Mouse (Mus musculus) embryonic facial prominence, embryonic 10.5 days (tissue): ENCODE results near the gene C9. TPM values are rescaled to one million over a fixed set of nuclear protein-coding genes. Genes with fewer than 3 reads are reported as not detected.

Source experiments
- polyA plus RNA-seq: library from polyadenylated mRNA; unstranded; fragments of >200 nt; fragmentation: Nextera tagmentation; extraction: Ambion mirVana; gene quantifications from 2 replicates; pipeline ENCODE4 v1.2.1, GENCODE M21; 2016

The C9 gene
- polyA plus RNA-seq, 1 experiment from 2014 or later = not detected

Other genes starting within 250 kb of the C9 start
- gene Dab2, start 145.5 kb upstream of the C9 start, polyA plus RNA-seq = 40.2 and 47.5 TPM in 2 replicates
- 2.3 and 3.3 TPM in 2 replicates for gene Fyb, start 77.5 kb downstream of the C9 start, polyA plus RNA-seq